8 mouse cellular contexts compared by ENCODE assay signal in genomic region chr8:126382749-126383148, GRCm38 (mm10). TPM values are rescaled to one million over a fixed set of nuclear protein-coding genes. Genes with fewer than 3 reads are reported as not detected.
A peak's percentile ranks its signal among the peaks of the same experiment; 100 is the strongest.
DNase-seq lines count a peak whose midpoint lies in the region; ATAC-seq and TF ChIP-seq lines count a peak whose summit lies in the region.

No protein-coding gene starts in this region.

- H3K4me1 ChIP-seq in liver, adult 2 months (ENCODE audit: control insufficient read depth, insufficient read depth, low read length) = no peaks in the 10 kb centered on the region
- no peaks in the 10 kb centered on the region for H3K4me1 ChIP-seq in liver, embryonic 11.5 days (replicated peaks; ENCODE audit: control insufficient read depth, insufficient read depth, low read length)

- H3K4me2 ChIP-seq in liver, embryonic 11.5 days = no peak overlapping the region

- 64% methylated on average over 5 of the region's 5 CpGs for WGBS in liver, adult 2 months
- WGBS in liver, embryonic 11.5 days = 48% methylated on average over 5 of the region's 5 CpGs

- H3K79me2 ChIP-seq in liver, adult 2 months (ENCODE audit: control insufficient read depth, insufficient read depth, low read length) = no peaks in the 10 kb centered on the region

- no peak overlapping the region for H3K4me3 ChIP-seq in liver, adult 2 months (ENCODE audit: insufficient read depth, low read depth, low read length)
- H3K4me3 ChIP-seq in liver, embryonic 11.5 days (ENCODE audit: low read depth, low read length) = no peak overlapping the region

- no peak for TF ChIP-seq POLR2A in liver, adult 2 months (IDR thresholded peaks at IDR 0.05; ENCODE audit: extremely low read depth, insufficient read depth, low read length)

- no peak overlapping the region for H3K27ac ChIP-seq in liver, adult 2 months (replicated peaks; ENCODE audit: insufficient read depth, low read depth, low read length)
- no peak overlapping the region for H3K27ac ChIP-seq in liver, embryonic 11.5 days (ENCODE audit: low read depth, low read length)

- no peaks in the 10 kb centered on the region for H3K9me3 ChIP-seq in liver, embryonic 11.5 days (ENCODE audit: control insufficient read depth, low read length)

- no peak for DNase-seq in liver, adult 2 months (ENCODE audit: extremely low read depth, low read depth, low spot score)
- no peak for DNase-seq in liver, embryonic 11.5 days (ENCODE audit: low spot score)
- peak; percentile 75 for DNase-seq in R1 (ENCODE audit: low read depth, low spot score)
- peak; percentile 65 for DNase-seq in cerebellum, adult 9-11 months
- peak; percentile 46 for DNase-seq in kidney, postnatal 10 days
- DNase-seq in lung, postnatal 36 days = peak; percentile 37
- no peak for DNase-seq in urinary bladder, postnatal 10 days (ENCODE audit: low spot score)
- DNase-seq in spleen, postnatal 14 days (ENCODE audit: low spot score in 2 of 2) = no peak

- H3K36me3 ChIP-seq in liver, adult 2 months (ENCODE audit: control insufficient read depth, insufficient read depth, low read length) = no peaks in the 10 kb centered on the region
- H3K36me3 ChIP-seq in liver, embryonic 11.5 days (ENCODE audit: control insufficient read depth, insufficient read depth, low read length) = no peaks in the 10 kb centered on the region

- TF ChIP-seq CTCF in liver, adult 2 months (IDR thresholded peaks at IDR 0.05; ENCODE audit: low read depth, low read length) = peak; percentile 52

- no peak for ATAC-seq in liver, embryonic 11.5 days (replicated peaks; ENCODE audit: low FRiP score)

- no peak overlapping the region for H3K9ac ChIP-seq in liver, adult 2 months (ENCODE audit: low read depth, low read length)
- H3K9ac ChIP-seq in liver, embryonic 11.5 days (ENCODE audit: low read depth, low read length) = no peak overlapping the region

- no peaks in the 10 kb centered on the region for H3K27me3 ChIP-seq in liver, adult 2 months (ENCODE audit: control insufficient read depth, insufficient read depth, low read length)
- no peaks in the 10 kb centered on the region for H3K27me3 ChIP-seq in liver, embryonic 11.5 days (replicated peaks; ENCODE audit: control insufficient read depth, insufficient read depth, low read length)

RNA-seq across cellular contexts. Expression of gene Coa6, which starts 39.6 kb away (rescaled TPM):
- 50.7 and 74.5 TPM in 2 replicates for total RNA-seq in liver, adult 2 months (2014; rRNA removed)
- 64.7 and 66.9 TPM in 2 replicates for polyA plus RNA-seq in liver, adult 2 months (2012; rRNA removed)
- polyA plus RNA-seq in liver, embryonic 11.5 days (2014; fragmentation: Nextera tagmentation; extraction: Ambion mirVana) = 57.4 and 57.9 TPM in 2 replicates

Comparison
In these comparisons a context has a peak if more than half of its experiments do, and no peak if none do; other contexts are left out.
1. DNase-seq: peak in R1 (single experiment), cerebellum, adult 9-11 months (single experiment), kidney, postnatal 10 days (single experiment) and lung, postnatal 36 days (single experiment); none in liver, adult 2 months (single experiment), liver, embryonic 11.5 days (single experiment), urinary bladder, postnatal 10 days (single experiment) and spleen, postnatal 14 days (0 of 2).